Mouse (Mus musculus): ENCODE results near the gene Olfr221. TPM values are rescaled to one million over a fixed set of nuclear protein-coding genes. Genes with fewer than 3 reads are reported as not detected.
A peak's percentile ranks its signal among the peaks of the same experiment; 100 is the strongest.

Olfr221 gene
- polyA plus RNA-seq, 1 experiment, result not detected

DNA sequence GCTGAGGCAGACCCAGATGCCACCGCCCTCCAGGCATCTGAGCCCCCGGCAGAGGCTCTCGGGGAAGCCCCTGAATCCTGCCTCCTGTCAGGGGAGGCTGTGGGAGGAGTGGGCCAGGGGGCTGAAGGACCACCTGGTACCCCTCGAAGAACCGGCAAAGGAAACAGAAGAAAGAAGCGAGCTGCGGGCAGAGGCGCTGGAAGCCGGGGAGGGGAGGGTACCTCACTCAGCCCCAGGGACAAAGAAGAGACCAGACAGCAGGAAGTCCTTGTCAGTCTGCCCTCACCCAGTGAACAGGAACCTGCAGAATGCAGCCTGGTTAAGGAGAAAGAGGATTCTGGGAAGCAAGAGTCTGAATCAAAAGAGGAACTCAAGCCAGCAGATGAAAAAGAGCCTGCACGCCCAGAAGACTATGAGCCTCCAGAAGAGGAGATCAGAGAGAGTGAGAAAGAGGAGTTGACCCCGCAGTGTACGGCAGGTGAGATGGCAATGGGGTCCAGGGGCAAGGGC is 52.7 kb downstream of the Olfr221 start:
- Histone ChIP-seq H3K4me1 (ENCODE audit: control insufficient read depth, insufficient read depth, low read length) (peaks cover 6% of the 10 kb centered on the region; the same call in 1 of the 2 replicates), H3K27ac (ENCODE audit: insufficient read depth, low read length) (no peak overlapping the region), H3K4me3 (ENCODE audit: insufficient read depth, low read length) (no peak overlapping the region)
- TF ChIP-seq POLR2A (IDR thresholded peaks at IDR 0.05; ENCODE audit: low read depth, low read length), result no peak

DNA sequence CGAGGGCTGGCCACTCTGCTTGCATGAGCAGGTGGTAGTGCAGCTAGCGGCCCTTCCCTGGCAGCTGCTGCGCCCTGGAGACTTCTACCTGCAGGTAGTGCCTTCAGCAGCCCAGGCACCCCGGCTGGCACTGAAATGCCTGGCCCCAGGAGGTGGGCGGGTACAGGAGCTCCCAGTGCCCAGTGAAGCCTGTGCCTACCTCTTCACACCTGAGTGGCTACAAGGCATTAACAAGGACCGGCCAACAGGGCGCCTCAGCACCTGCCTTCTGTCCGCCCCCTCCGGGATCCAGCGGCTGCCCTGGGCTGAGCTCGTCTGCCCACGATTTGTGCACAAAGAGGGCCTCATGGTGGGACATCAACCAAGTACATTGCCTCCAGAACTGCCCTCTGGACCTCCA is 53.5 kb downstream of the Olfr221 start:
- H3K4me3 ChIP-seq (ENCODE audit: insufficient read depth, low read length), result no peak overlapping the region
- H3K4me1 ChIP-seq (ENCODE audit: control insufficient read depth, insufficient read depth, low read length), result peaks cover 6% of the 10 kb centered on the region; the same call in 1 of the 2 replicates
- H3K27ac ChIP-seq (ENCODE audit: insufficient read depth, low read length), result no peak overlapping the region
- no peak for TF ChIP-seq CTCF (IDR thresholded peaks at IDR 0.05; ENCODE audit: borderline replicate concordance, insufficient read depth, low read length)
- no peak for TF ChIP-seq POLR2A (IDR thresholded peaks at IDR 0.05; ENCODE audit: low read depth, low read length)

DNA sequence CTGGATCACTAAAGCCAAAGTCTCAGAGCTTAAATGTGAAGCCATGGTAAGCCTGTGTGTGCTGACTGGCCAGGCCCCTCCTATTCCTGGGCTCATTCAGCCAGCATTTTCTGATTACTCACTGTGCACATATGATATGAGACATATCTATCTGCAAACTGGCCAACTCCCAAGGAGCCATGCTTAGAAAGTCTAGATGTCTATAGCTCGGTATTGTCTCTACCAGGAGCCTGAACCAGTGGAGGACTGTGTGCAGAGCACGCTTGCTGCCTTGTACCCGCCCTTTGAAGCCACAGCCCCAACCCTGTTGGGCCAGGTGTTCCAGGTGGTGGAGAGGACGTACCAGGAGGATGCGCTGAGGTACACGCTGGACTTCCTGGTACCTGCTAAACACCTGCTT is 55.1 kb downstream of the Olfr221 start:
- H3K4me1 ChIP-seq (ENCODE audit: control insufficient read depth, insufficient read depth, low read length), result peaks cover 6% of the 10 kb centered on the region; the same call in 1 of the 2 replicates
- H3K27ac ChIP-seq (ENCODE audit: insufficient read depth, low read length), result peak overlapping the region; percentile 95
- TF ChIP-seq POLR2A (IDR thresholded peaks at IDR 0.05; ENCODE audit: low read depth, low read length), result no peak
- TF ChIP-seq CTCF (IDR thresholded peaks at IDR 0.05; ENCODE audit: borderline replicate concordance, insufficient read depth, low read length), result no peak
- no peak overlapping the region for H3K4me3 ChIP-seq (ENCODE audit: insufficient read depth, low read length)

DNA sequence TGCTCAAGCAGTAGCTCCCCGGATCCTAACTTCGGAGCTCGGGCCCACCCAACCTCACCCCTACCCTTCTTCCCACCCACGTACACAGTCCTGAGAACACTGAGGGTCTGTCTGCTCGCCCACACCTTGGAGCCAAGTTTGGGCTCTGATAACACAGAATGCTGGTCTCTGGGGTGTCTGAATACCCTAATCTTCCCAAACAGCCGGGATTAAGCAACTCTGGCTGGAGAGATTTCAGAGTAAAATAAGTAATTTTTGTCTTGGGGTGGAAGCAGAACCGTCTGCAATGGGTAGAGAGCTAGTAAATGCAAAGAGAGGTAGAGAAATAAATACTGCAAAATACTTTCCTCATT is 56.1 kb downstream of the Olfr221 start:
- H3K4me3 ChIP-seq (ENCODE audit: insufficient read depth, low read length), result peak overlapping the region; percentile 33
- H3K27ac ChIP-seq (ENCODE audit: insufficient read depth, low read length), result peak overlapping the region; percentile 95
- H3K4me1 ChIP-seq (ENCODE audit: control insufficient read depth, insufficient read depth, low read length), result peaks cover 6% of the 10 kb centered on the region; the same call in 1 of the 2 replicates
- no peak for TF ChIP-seq CTCF (IDR thresholded peaks at IDR 0.05; ENCODE audit: borderline replicate concordance, insufficient read depth, low read length)
- TF ChIP-seq POLR2A (IDR thresholded peaks at IDR 0.05; ENCODE audit: low read depth, low read length), result no peak

DNA sequence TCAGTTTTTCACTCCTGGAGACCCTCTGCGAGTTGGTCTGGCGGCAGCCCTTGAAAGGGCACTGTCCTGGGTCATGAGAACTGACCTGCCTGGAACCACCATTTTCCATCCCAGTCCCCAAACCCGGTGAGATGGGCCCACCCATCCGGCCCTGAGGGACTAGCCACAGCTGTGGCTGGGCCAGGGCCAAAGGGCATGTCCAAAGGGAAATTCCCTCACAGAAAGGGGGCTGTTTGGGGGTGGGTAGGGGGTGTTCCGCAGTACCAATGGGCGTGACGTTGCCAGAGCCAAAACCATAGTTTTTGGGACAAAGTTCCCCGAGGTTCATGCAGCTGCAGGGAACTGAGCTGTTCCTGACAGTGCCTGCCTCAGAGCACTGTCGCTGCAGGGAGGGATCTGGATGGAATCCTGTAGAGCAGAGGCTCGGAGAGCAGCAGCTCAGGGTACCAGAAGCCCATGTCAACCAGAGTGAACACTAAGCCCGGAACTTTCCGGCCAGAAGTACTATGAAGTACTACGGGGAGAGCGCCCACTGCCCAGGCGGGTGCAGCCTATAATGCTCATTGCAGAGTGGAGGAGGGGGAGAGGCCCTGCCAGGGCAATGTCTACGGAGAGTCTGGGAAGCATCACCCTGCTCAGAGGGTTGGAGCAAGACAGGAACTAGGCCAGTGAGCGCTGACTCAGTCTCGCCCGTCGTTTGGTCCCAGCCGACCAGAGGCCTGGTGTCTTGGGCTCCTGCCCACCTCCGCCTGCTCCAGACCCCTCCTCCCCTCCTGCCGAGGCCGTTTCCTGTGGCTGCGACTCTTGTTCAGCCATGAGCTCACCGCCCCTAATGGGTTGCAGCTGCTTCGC is 56.7 kb downstream of the Olfr221 start:
- Histone ChIP-seq H3K27ac (ENCODE audit: insufficient read depth, low read length) (peak overlapping the region; percentile 95), H3K4me1 (ENCODE audit: control insufficient read depth, insufficient read depth, low read length) (peaks cover 6% of the 10 kb centered on the region; the same call in 1 of the 2 replicates), H3K4me3 (ENCODE audit: insufficient read depth, low read length) (peak overlapping the region; percentile 91)
- TF ChIP-seq POLR2A (IDR thresholded peaks at IDR 0.05; ENCODE audit: low read depth, low read length) (peak; percentile 90), CTCF (IDR thresholded peaks at IDR 0.05; ENCODE audit: borderline replicate concordance, insufficient read depth, low read length) (no peak)

DNA sequence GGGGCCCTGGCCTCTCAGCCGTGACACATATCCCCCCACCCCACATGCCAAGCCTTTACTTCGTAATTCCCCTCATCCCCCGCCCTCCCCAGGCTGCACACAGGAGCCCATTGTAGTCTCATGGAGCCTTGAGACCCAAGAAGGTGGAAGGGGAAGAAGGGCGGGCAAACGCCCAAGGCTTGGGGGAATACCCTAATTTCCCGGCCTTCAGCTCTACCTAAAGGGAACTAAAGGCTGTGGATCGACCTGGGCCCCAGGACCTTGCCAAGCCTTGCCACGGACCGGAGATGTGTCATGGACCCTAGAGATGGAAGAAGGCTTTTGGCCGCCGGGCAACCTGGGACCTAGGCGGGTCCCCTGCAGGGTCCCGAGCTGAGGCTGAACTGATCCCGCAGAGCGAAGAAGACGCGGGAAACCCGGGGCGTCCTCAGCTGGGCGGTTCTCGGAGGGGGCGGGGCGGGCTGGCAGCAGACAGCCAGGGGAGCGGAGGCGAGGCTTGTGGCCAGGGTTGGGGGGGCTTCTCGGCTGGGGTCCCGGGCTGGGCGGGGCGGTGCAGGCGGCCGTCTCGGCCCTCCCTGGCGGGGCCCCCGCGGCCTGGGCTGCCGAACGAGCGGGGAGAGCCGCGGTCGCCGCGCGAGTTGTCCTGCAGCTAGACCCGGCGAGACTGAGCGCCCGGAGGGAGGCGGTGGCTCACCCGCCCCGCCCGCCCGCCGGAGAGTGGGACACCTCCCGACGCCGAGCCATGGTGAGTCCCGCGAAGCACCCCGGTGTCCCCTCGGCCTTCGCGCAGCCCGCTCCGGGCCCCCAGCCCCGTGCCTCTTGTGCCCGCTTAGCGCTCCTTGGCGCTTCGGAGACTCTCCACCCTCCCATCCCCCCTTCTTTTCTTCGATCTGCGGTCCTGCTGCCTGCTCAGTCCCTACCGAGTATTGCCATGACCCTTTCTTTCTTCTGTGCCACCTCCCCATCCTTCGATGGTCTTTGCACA is 57.7 kb downstream of the Olfr221 start, which contains the start of gene Arhgef40:
TSS of gene Arhgef40 (plus strand) at position 473 of the 985 bp plus-strand sequence.
- Histone ChIP-seq H3K27ac (ENCODE audit: insufficient read depth, low read length) (peak within 1 kb of the TSS; percentile 94), H3K4me3 (ENCODE audit: insufficient read depth, low read length) (peak within 1 kb of the TSS; percentile 91), H3K4me1 (ENCODE audit: control insufficient read depth, insufficient read depth, low read length) (peaks cover 6% of the 10 kb centered on the region; the same call in 1 of the 2 replicates)
- peak; percentile 36 for TF ChIP-seq POLR2A (IDR thresholded peaks at IDR 0.05; ENCODE audit: low read depth, low read length)
- no peak for TF ChIP-seq CTCF (IDR thresholded peaks at IDR 0.05; ENCODE audit: borderline replicate concordance, insufficient read depth, low read length)

Other genes starting within 250 kb of the Olfr221 start
- not detected in 2 replicates for gene AY358078, start 242.4 kb downstream of the Olfr221 start, polyA plus RNA-seq (2011; ENCODE audit: insufficient read length, low read depth, missing spikeins)
- not detected in 2 replicates for gene Ear6, start 188.8 kb downstream of the Olfr221 start, polyA plus RNA-seq (2011; ENCODE audit: insufficient read length, low read depth, missing spikeins)
- 14.0 and 16.7 TPM in 2 replicates for gene Mettl17, start 157.6 kb downstream of the Olfr221 start, polyA plus RNA-seq (2011; ENCODE audit: insufficient read length, low read depth, missing spikeins)
- 1.1 and 3.2 TPM in 2 replicates for gene Slc39a2, start 149.6 kb downstream of the Olfr221 start, polyA plus RNA-seq (2011; ENCODE audit: insufficient read length, low read depth, missing spikeins)
- gene Ndrg2, start 128.3 kb downstream of the Olfr221 start, polyA plus RNA-seq (2011; ENCODE audit: insufficient read length, low read depth, missing spikeins), result 7.2 and 17.2 TPM in 2 replicates
- not detected in 2 replicates for gene Tppp2, start 124.0 kb downstream of the Olfr221 start, polyA plus RNA-seq (2011; ENCODE audit: insufficient read length, low read depth, missing spikeins)
- not detected in 2 replicates for gene Rnase13, start 119.7 kb downstream of the Olfr221 start, polyA plus RNA-seq (2011; ENCODE audit: insufficient read length, low read depth, missing spikeins)
- gene Arhgef40, start 57.7 kb downstream of the Olfr221 start, polyA plus RNA-seq (2011; ENCODE audit: insufficient read length, low read depth, missing spikeins), result 109 and 119 TPM in 2 replicates
- 0.95 TPM in 1 of 2 replicates, not detected in the other for gene Tmem253, start 26.8 kb downstream of the Olfr221 start, polyA plus RNA-seq (2011; ENCODE audit: insufficient read length, low read depth, missing spikeins)
- 27.5 and 33.1 TPM in 2 replicates for gene Zfp219, start 21.7 kb downstream of the Olfr221 start, polyA plus RNA-seq (2011; ENCODE audit: insufficient read length, low read depth, missing spikeins)
- gene Hnrnpc, start 61.6 kb upstream of the Olfr221 start, polyA plus RNA-seq (2011; ENCODE audit: insufficient read length, low read depth, missing spikeins), result 402 and 479 TPM in 2 replicates
- gene Rpgrip1, start 68.2 kb upstream of the Olfr221 start, polyA plus RNA-seq (2011; ENCODE audit: insufficient read length, low read depth, missing spikeins), result 1.8 and 3.7 TPM in 2 replicates
- 83.0 and 88.6 TPM in 2 replicates for gene Supt16, start 155.0 kb upstream of the Olfr221 start, polyA plus RNA-seq (2011; ENCODE audit: insufficient read length, low read depth, missing spikeins)
- 141 and 146 TPM in 2 replicates for gene Chd8, start 215.3 kb upstream of the Olfr221 start, polyA plus RNA-seq (2011; ENCODE audit: insufficient read length, low read depth, missing spikeins)
- gene Tox4, start 236.7 kb upstream of the Olfr221 start, polyA plus RNA-seq (2011; ENCODE audit: insufficient read length, low read depth, missing spikeins), result 38.2 and 44.0 TPM in 2 replicates
- gene Rab2b, start 237.1 kb upstream of the Olfr221 start, polyA plus RNA-seq (2011; ENCODE audit: insufficient read length, low read depth, missing spikeins), result 31.1 and 45.6 TPM in 2 replicates

All from embryonic fibroblast, embryonic 13.5 days (primary cell).